Mouse (Mus musculus) stomach, postnatal 0 days (tissue): Measurements from ENCODE around the gene Uhrf1. TPM values are rescaled to one million over a fixed set of nuclear protein-coding genes. Genes with fewer than 3 reads are reported as not detected.

Source experiments
- ATAC-seq: fragments of 200-750 bp; cut with Nextera tagmentation; 2 replicates; pipeline ENCODE4 v1.8.0; 2017; ENCODE audit not compliant: low FRiP score, low TSS enrichment
- DNase-seq: peaks from one replicate; pipeline ENCODE4 v3.0.0-alpha.2; 2016; ENCODE audit warnings: low spot score
- H3K27ac ChIP-seq: fragments of 300-500 bp; sonication (generic); replicated peaks from 2 replicates; pipeline ENCODE4 v1.5.1; 2014; ENCODE audit warnings: mild to moderate bottlenecking, control low read depth
- H3K27me3 ChIP-seq: fragments of 300-500 bp; sonication (generic); 2 replicates; pipeline ENCODE4 v1.6.1; 2014; ENCODE audit warnings: low read length; ENCODE audit not compliant: control insufficient read depth, insufficient read depth
- H3K36me3 ChIP-seq: fragments of 300-500 bp; sonication (generic); 2 replicates; pipeline ENCODE4 v1.6.1; 2014; ENCODE audit warnings: low read length, mixed read lengths; ENCODE audit not compliant: control insufficient read depth, insufficient read depth
- H3K4me1 ChIP-seq: fragments of 300-500 bp; sonication (generic); replicated peaks from 2 replicates; pipeline ENCODE4 v1.6.1; 2014; ENCODE audit warnings: antibody characterized with exemption; ENCODE audit not compliant: control insufficient read depth, insufficient read depth
- H3K4me2 ChIP-seq: fragments of 300-500 bp; sonication (generic); replicated peaks from 2 replicates; pipeline ENCODE4 v1.6.1; 2014; ENCODE audit warnings: low read depth, mild to moderate bottlenecking, control low read depth, moderate library complexity
- H3K4me3 ChIP-seq: fragments of 300-500 bp; sonication (generic); 2 replicates; pipeline ENCODE4 v1.5.1; 2014; ENCODE audit warnings: low read depth, low read length, control low read depth
- H3K9ac ChIP-seq: fragments of 300-500 bp; sonication (generic); 2 replicates; pipeline ENCODE4 v1.6.1; 2014; ENCODE audit warnings: mild to moderate bottlenecking, low read length, control low read depth, mixed read lengths
- H3K9me3 ChIP-seq: fragments of 300-500 bp; sonication (generic); 2 replicates; pipeline ENCODE4 v1.6.1; 2016; ENCODE audit warnings: low read length; ENCODE audit not compliant: control insufficient read depth
- CTCF ChIP-seq: IDR thresholded peaks from 2 replicates; pipeline ENCODE4 v1.5.1; 2016; ENCODE audit warnings: antibody characterized with exemption, low read depth, mild to moderate bottlenecking, moderate library complexity
- EP300 ChIP-seq: optimal IDR thresholded peaks from 2 replicates; pipeline ENCODE3; 2016; ENCODE audit warnings: antibody characterized with exemption
- WGBS: fragments of 180-500 bp; shearing (Covaris S2); extraction: QIAGEN DNeasy Blood & Tissue Kit; methylation state at CpG from one replicate; pipeline ENCODE4 v1.1.7; 2014; 5-methylcytosine and 5-hydroxymethylcytosine counted together
- polyA plus RNA-seq: library from polyadenylated mRNA; unstranded; fragments of >200 nt; fragmentation: Nextera tagmentation; extraction: Ambion mirVana; gene quantifications from 2 replicates; pipeline ENCODE4 v1.2.1, GENCODE M21; 2015

Uhrf1 gene
- polyA plus RNA-seq, 1 experiment from 2014 or later = 18.4 TPM

- ATAC-seq (peak; percentile 59; the same call in 1 of the 2 replicates), DNase-seq (peak; percentile 82)
- H3K4me2 ChIP-seq = no peak overlapping the region
- H3K9ac ChIP-seq = no peak overlapping the region
- 16% methylated on average over 8 of the region's 8 CpGs for WGBS
- TF ChIP-seq CTCF (peak; percentile 85), EP300 (no peak)
- H3K9me3 ChIP-seq = no peaks in the 10 kb centered on the region
- H3K4me3 ChIP-seq = no peak overlapping the region
- no peaks in the 10 kb centered on the region for H3K27me3 ChIP-seq
- H3K4me1 ChIP-seq = peaks cover 3% of the 10 kb centered on the region; the same call in 1 of the 2 replicates
- no peak overlapping the region for H3K27ac ChIP-seq
- peaks cover 10% of the 10 kb centered on the region for H3K36me3 ChIP-seq
Measured at GRCm38 (mm10) chr17:56264020-56264419, 39.1 kb upstream of the Uhrf1 start.

GRCm38 (mm10) chr17:56265011-56265410 lies 38.1 kb upstream of the Uhrf1 start:
- Histone ChIP-seq H3K27ac (no peak overlapping the region), H3K4me1 (peaks cover 4% of the 10 kb centered on the region), H3K27me3 (no peaks in the 10 kb centered on the region), H3K4me3 (no peak overlapping the region), H3K36me3 (peaks cover 3% of the 10 kb centered on the region; the same call in 1 of the 2 replicates), H3K4me2 (no peak overlapping the region), H3K9ac (no peak overlapping the region), H3K9me3 (no peaks in the 10 kb centered on the region)
- TF ChIP-seq CTCF = no peak
- TF ChIP-seq EP300 = no peak
- ATAC-seq (no peak), DNase-seq (no peak)
- WGBS = 95% methylated on average over 4 of the region's 4 CpGs

GRCm38 (mm10) chr17:56265869-56266268 lies 37.3 kb upstream of the Uhrf1 start:
- Histone ChIP-seq H3K36me3 (no peaks in the 10 kb centered on the region), H3K27me3 (no peaks in the 10 kb centered on the region), H3K4me3 (no peak overlapping the region), H3K4me2 (no peak overlapping the region), H3K9me3 (no peaks in the 10 kb centered on the region), H3K4me1 (peaks cover 4% of the 10 kb centered on the region), H3K27ac (no peak overlapping the region), H3K9ac (no peak overlapping the region)
- ATAC-seq = no peak
- WGBS = 65% methylated on average over 3 of the region's 3 CpGs
- TF ChIP-seq EP300 (no peak), CTCF (no peak)
- DNase-seq = no peak

DNA sequence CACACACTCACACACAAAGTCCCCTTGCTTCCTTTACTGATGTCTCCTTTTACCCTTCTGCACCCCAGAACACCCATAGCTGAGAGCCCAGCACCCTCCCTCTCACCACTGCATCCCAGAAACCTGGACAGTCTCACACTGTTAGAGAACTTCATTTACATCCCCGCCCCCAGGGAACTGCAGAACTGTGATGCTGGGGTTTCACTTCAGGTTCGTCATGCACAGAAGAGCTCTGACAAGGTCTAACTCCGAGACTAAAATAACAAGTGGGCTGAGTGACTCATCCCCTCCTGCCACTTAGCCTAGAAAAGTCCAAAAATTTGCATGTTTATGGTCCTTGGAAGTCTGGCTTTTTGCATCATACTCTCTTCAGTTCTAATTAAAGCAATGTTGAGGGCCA lies 36.9 kb upstream of the Uhrf1 start:
- DNase-seq (no peak), ATAC-seq (no peak)
- Histone ChIP-seq H3K9ac (no peak overlapping the region), H3K4me3 (no peak overlapping the region), H3K27me3 (no peaks in the 10 kb centered on the region), H3K36me3 (0 out of 2 replicates have a peak, but pooled peaks cover under 1% of the 10 kb centered on the region), H3K27ac (no peak overlapping the region), H3K4me1 (peaks cover 4% of the 10 kb centered on the region), H3K4me2 (no peak overlapping the region), H3K9me3 (no peaks in the 10 kb centered on the region)
- WGBS = 58% methylated on average over 3 of the region's 3 CpGs
- no peak for TF ChIP-seq CTCF
- TF ChIP-seq EP300 = no peak

- peak; percentile 64 for DNase-seq
- TF ChIP-seq CTCF (no peak), EP300 (peak; percentile 69)
- 12% methylated on average over 12 of the region's 12 CpGs for WGBS
- peak overlapping the region; percentile 47 for H3K4me2 ChIP-seq
- peaks cover 4% of the 10 kb centered on the region for H3K4me1 ChIP-seq
- no peaks in the 10 kb centered on the region for H3K9me3 ChIP-seq
- peak overlapping the region; percentile 31 for H3K4me3 ChIP-seq
- peak overlapping the region; percentile 76 for H3K27ac ChIP-seq
- peak; percentile 85 for ATAC-seq
- H3K27me3 ChIP-seq = no peaks in the 10 kb centered on the region
- H3K9ac ChIP-seq = peak overlapping the region; percentile 38
- H3K36me3 ChIP-seq = peaks cover 8% of the 10 kb centered on the region; the same call in 1 of the 2 replicates
Measured at GRCm38 (mm10) chr17:56269153-56269630, 33.9 kb upstream of the Uhrf1 start.

DNA sequence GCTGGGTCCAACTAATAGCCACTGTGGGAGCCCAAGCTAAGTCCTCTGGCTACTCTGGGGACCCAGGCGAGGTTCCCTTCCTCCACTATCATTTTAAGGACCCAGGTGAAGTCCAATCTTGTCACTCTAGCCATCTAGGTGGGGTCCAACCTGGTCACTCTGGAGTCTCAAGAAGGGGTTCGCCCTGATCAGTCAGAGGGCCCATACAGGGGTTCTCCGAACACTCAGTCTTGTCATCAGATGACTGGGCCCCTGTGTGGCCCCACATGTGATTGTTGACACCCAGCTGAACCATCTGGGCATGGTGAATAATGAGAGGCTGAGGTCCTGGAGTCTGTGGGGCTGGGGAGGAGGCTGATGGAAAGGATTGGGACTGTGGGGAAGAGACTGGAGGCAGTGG lies 33.4 kb upstream of the Uhrf1 start:
- Histone ChIP-seq H3K9ac (peak overlapping the region; percentile 38; the same call in 1 of the 2 replicates), H3K9me3 (no peaks in the 10 kb centered on the region), H3K4me2 (peak overlapping the region; percentile 47), H3K27me3 (no peaks in the 10 kb centered on the region), H3K4me1 (peaks cover 4% of the 10 kb centered on the region), H3K36me3 (peaks cover 8% of the 10 kb centered on the region; the same call in 1 of the 2 replicates), H3K4me3 (peak overlapping the region; percentile 31; the same call in 1 of the 2 replicates), H3K27ac (peak overlapping the region; percentile 76)
- WGBS = 71% methylated on average over 3 of the region's 3 CpGs
- DNase-seq = peak; percentile 13
- no peak for ATAC-seq
- no peak for TF ChIP-seq EP300
- no peak for TF ChIP-seq CTCF
